Mouse (Mus musculus): ENCODE data around the gene Zfp207. TPM values are rescaled to one million over a fixed set of nuclear protein-coding genes. Genes with fewer than 3 reads are reported as not detected.
"Not testable (repeated sequence)": the region's sequence is repeated elsewhere in the genome, so short reads cannot be mapped to it uniquely, and the experiment has no call there.

Gene Zfp207
- polyA plus RNA-seq, 1 experiment = 357 TPM

DNA sequence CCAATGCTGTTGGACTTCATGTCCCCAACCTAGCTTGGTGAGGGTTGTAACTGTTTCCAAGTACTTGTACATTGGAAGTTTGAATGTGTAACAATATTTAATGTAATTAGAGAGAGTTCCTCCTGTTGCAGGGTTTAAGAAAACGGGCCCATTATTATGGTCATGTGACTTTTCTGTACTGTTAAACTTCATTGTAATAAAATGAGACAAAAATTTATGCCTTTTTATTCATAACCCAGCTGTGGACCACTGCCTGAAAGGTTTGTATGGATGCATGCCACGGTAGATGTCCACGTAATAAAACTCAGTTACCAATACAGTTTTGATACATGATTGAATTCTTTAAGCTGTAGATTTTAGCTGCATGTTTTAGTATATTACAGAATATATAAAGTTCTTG lies 12.9 kb downstream of the Zfp207 start:
- H3K27ac ChIP-seq (ENCODE audit: insufficient read depth, low read length) = no peak overlapping the region
- no peak overlapping the region for H3K9ac ChIP-seq (ENCODE audit: low read depth, poor library complexity, severe bottlenecking)
- H3K27me3 ChIP-seq (ENCODE audit: control insufficient read depth, insufficient read depth, low read length, poor library complexity, severe bottlenecking) = no peaks in the 10 kb centered on the region
- H3K4me3 ChIP-seq (ENCODE audit: low read depth, low read length) = no peak overlapping the region
- no peaks in the 10 kb centered on the region for H3K4me1 ChIP-seq (ENCODE audit: control insufficient read depth, insufficient read depth, low read length)
- H3K9me3 ChIP-seq (replicated peaks; ENCODE audit: control insufficient read depth, insufficient read depth, low read length, poor library complexity, severe bottlenecking) = no peaks in the 10 kb centered on the region
- peaks cover 87% of the 10 kb centered on the region for H3K36me3 ChIP-seq (ENCODE audit: control insufficient read depth, insufficient read depth, low read length, poor library complexity, severe bottlenecking)
- TF ChIP-seq EP300 (IDR thresholded peaks at IDR 0.05; ENCODE audit: insufficient read depth, low read depth, low read length) = no peak
- TF ChIP-seq CTCF (IDR thresholded peaks at IDR 0.05; ENCODE audit: low read depth, low read length) = no peak
- no peak for TF ChIP-seq POLR2A (IDR thresholded peaks at IDR 0.05; ENCODE audit: insufficient read depth, low read length)

DNA sequence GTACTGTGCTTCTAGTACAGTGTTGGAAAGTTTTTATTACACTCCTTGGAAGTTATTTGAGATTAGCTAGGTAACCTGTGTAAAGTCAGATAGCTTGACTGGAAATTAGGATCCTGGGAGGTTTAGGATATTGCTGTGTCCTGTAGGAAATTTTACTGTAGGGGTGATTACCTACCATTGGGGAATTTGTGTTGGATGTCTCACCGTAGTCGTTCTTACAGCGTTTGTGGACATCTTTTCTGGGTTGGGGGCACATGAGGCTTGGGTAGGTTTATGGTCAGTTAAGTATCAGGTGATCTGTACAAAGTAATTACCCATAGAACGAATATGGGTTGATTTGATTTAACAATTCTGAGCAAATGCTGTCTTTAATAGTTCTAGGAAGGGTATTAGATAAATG lies 13.5 kb downstream of the Zfp207 start:
- H3K27ac ChIP-seq (ENCODE audit: insufficient read depth, low read length) = no peak overlapping the region
- H3K9me3 ChIP-seq (replicated peaks; ENCODE audit: control insufficient read depth, insufficient read depth, low read length, poor library complexity, severe bottlenecking) = no peaks in the 10 kb centered on the region
- TF ChIP-seq POLR2A (IDR thresholded peaks at IDR 0.05; ENCODE audit: insufficient read depth, low read length) (no peak), CTCF (IDR thresholded peaks at IDR 0.05; ENCODE audit: low read depth, low read length) (no peak), EP300 (IDR thresholded peaks at IDR 0.05; ENCODE audit: insufficient read depth, low read depth, low read length) (no peak)

DNA sequence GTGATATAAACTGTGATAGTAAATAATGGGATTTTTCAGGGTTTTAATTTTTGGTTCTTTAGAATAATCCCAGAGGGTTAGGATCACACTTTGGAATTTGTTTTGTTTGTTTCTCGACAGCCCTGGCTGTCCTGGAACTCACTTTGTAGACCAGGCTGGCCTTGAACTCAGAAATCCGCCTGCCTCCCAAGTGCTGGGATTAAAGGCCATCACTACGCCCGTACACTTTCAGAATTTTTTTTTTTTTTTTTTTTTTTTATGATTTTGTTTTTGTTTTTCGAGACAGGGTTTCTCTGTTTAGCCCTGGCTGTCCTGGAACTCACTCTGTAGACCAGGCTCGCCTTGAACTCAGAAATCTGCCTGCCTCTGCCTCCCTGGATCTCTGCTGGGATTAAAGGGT lies 24.8 kb downstream of the Zfp207 start:
- H3K36me3 ChIP-seq (ENCODE audit: control insufficient read depth, insufficient read depth, low read length, poor library complexity, severe bottlenecking) = peaks cover 49% of the 10 kb centered on the region
- H3K9me3 ChIP-seq (replicated peaks; ENCODE audit: control insufficient read depth, insufficient read depth, low read length, poor library complexity, severe bottlenecking); H3K4me1 ChIP-seq (ENCODE audit: control insufficient read depth, insufficient read depth, low read length); H3K27ac ChIP-seq (ENCODE audit: insufficient read depth, low read length); H3K9ac ChIP-seq (ENCODE audit: low read depth, poor library complexity, severe bottlenecking); H3K4me3 ChIP-seq (ENCODE audit: low read depth, low read length); H3K27me3 ChIP-seq (ENCODE audit: control insufficient read depth, insufficient read depth, low read length, poor library complexity, severe bottlenecking): not testable (repeated sequence)

More for the DNA sequence above, 13.5 kb downstream of the Zfp207 start:
- peaks cover 85% of the 10 kb centered on the region for H3K36me3 ChIP-seq (ENCODE audit: control insufficient read depth, insufficient read depth, low read length, poor library complexity, severe bottlenecking)
- H3K9ac ChIP-seq (ENCODE audit: low read depth, poor library complexity, severe bottlenecking) = no peak overlapping the region
- H3K4me1 ChIP-seq (ENCODE audit: control insufficient read depth, insufficient read depth, low read length) = no peaks in the 10 kb centered on the region
- no peaks in the 10 kb centered on the region for H3K27me3 ChIP-seq (ENCODE audit: control insufficient read depth, insufficient read depth, low read length, poor library complexity, severe bottlenecking)
- no peak overlapping the region for H3K4me3 ChIP-seq (ENCODE audit: low read depth, low read length)

DNA sequence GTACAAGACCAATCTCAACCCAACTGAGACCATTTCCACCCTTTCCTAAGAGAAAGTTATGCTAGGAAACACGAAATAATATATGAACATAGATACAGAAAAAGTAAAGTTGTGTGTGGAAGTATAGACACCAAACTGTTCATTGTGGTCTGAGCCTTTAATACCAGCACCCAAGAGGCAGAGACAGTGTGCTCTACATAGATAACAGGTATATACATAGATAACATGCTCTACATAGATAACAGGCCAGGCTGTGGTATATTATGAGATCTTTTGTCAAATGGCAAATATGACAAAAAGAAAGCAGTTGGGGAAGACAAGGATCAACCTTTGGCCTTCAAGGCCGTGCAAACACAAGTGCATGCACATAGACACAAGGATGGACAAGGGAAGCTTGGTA lies 27.3 kb downstream of the Zfp207 start:
- H3K4me1 ChIP-seq (ENCODE audit: control insufficient read depth, insufficient read depth, low read length) = no peaks in the 10 kb centered on the region
- H3K4me3 ChIP-seq (ENCODE audit: low read depth, low read length) = no peak overlapping the region
- H3K27me3 ChIP-seq (ENCODE audit: control insufficient read depth, insufficient read depth, low read length, poor library complexity, severe bottlenecking) = no peaks in the 10 kb centered on the region
- no peak overlapping the region for H3K9ac ChIP-seq (ENCODE audit: low read depth, poor library complexity, severe bottlenecking)
- peaks cover 29% of the 10 kb centered on the region for H3K36me3 ChIP-seq (ENCODE audit: control insufficient read depth, insufficient read depth, low read length, poor library complexity, severe bottlenecking)
- no peak overlapping the region for H3K27ac ChIP-seq (ENCODE audit: insufficient read depth, low read length)
- no peaks in the 10 kb centered on the region for H3K9me3 ChIP-seq (replicated peaks; ENCODE audit: control insufficient read depth, insufficient read depth, low read length, poor library complexity, severe bottlenecking)
- no peak for TF ChIP-seq CTCF (IDR thresholded peaks at IDR 0.05; ENCODE audit: low read depth, low read length)
- TF ChIP-seq EP300 (IDR thresholded peaks at IDR 0.05; ENCODE audit: insufficient read depth, low read depth, low read length) = no peak
- TF ChIP-seq POLR2A (IDR thresholded peaks at IDR 0.05; ENCODE audit: insufficient read depth, low read length) = no peak

DNA sequence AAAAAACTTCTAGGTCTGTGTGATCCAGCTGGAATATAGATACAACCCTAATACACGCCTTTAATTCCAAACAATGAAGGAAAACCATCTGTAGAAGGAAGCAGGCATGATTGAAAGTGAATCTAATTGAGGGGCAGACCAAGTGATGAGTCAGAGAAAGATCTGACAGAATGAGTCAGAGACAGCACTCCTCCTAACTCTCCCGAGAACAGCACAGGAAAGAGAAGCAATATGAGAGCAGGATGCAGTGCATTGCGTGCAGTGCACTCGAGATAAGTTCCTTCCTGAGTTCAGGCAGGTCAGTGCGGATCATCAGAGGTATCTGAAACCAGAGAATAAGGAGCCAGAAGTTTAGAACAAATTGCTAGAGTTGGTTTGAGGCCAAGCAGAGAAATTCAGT lies 34.0 kb downstream of the Zfp207 start:
- Histone ChIP-seq H3K4me1 (ENCODE audit: control insufficient read depth, insufficient read depth, low read length) (no peaks in the 10 kb centered on the region), H3K9ac (ENCODE audit: low read depth, poor library complexity, severe bottlenecking) (no peak overlapping the region), H3K27me3 (ENCODE audit: control insufficient read depth, insufficient read depth, low read length, poor library complexity, severe bottlenecking) (no peaks in the 10 kb centered on the region), H3K36me3 (ENCODE audit: control insufficient read depth, insufficient read depth, low read length, poor library complexity, severe bottlenecking) (no peaks in the 10 kb centered on the region), H3K4me3 (ENCODE audit: low read depth, low read length) (no peak overlapping the region), H3K9me3 (replicated peaks; ENCODE audit: control insufficient read depth, insufficient read depth, low read length, poor library complexity, severe bottlenecking) (peaks cover 18% of the 10 kb centered on the region), H3K27ac (ENCODE audit: insufficient read depth, low read length) (no peak overlapping the region)
- TF ChIP-seq CTCF (IDR thresholded peaks at IDR 0.05; ENCODE audit: low read depth, low read length) (no peak), EP300 (IDR thresholded peaks at IDR 0.05; ENCODE audit: insufficient read depth, low read depth, low read length) (no peak), POLR2A (IDR thresholded peaks at IDR 0.05; ENCODE audit: insufficient read depth, low read length) (no peak)

DNA sequence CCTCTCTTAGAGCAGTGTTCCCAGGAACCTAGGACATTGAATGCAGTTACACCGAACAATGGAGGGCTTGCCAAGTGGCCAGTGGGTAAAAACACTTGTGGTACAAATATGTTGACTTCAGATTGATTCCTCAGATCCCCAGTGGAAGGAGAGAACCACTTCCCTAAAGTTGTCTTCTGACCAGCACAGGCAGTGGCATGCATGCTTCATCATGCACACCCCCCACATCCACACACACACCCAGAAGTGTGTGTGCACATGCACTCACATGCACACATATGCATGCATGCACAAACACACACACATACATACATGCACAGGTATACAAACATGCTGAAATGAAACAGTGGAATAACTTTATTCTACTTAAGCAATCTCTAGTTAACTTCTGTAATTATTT lies 36.7 kb downstream of the Zfp207 start:
- Histone ChIP-seq H3K9me3 (replicated peaks; ENCODE audit: control insufficient read depth, insufficient read depth, low read length, poor library complexity, severe bottlenecking) (peaks cover 18% of the 10 kb centered on the region), H3K27ac (ENCODE audit: insufficient read depth, low read length) (no peak overlapping the region), H3K4me1 (ENCODE audit: control insufficient read depth, insufficient read depth, low read length) (no peaks in the 10 kb centered on the region), H3K4me3 (ENCODE audit: low read depth, low read length) (no peak overlapping the region), H3K27me3 (ENCODE audit: control insufficient read depth, insufficient read depth, low read length, poor library complexity, severe bottlenecking) (no peaks in the 10 kb centered on the region), H3K36me3 (ENCODE audit: control insufficient read depth, insufficient read depth, low read length, poor library complexity, severe bottlenecking) (no peaks in the 10 kb centered on the region), H3K9ac (ENCODE audit: low read depth, poor library complexity, severe bottlenecking) (no peak overlapping the region)
- TF ChIP-seq CTCF (IDR thresholded peaks at IDR 0.05; ENCODE audit: low read depth, low read length) = no peak
- no peak for TF ChIP-seq POLR2A (IDR thresholded peaks at IDR 0.05; ENCODE audit: insufficient read depth, low read length)
- no peak for TF ChIP-seq EP300 (IDR thresholded peaks at IDR 0.05; ENCODE audit: insufficient read depth, low read depth, low read length)
